Mouse (Mus musculus): ENCODE data around the gene Grm4.

Grm4 gene

GRCm38 (mm10) chr17:27488173-27488823, 32.9 kb downstream of the Grm4 start:
- no peak for DNase-seq (ENCODE audit: low spot score)

GRCm38 (mm10) chr17:27485940-27486339, 35.3 kb downstream of the Grm4 start:
- no peak for DNase-seq (ENCODE audit: low spot score)

DNA sequence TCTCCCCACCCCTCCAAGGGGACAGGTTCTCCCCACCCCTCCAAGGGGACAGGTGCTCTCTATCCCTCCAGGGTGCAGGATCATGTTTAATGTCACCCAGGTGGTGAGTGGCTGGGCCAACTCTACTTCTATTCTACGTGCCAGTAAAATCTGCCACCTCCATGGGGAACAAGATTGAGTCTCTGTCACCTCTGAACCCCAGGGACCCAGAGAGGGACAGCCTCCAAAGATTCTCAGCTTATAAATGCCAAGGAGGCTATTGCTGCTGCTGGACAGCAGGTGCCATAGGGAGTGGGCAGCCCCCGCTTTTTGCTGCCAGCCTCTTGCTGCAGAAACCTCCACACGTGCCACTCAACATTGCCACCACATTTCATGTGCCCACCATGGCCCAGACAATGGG, 37.6 kb downstream of the Grm4 start:
- DNase-seq (ENCODE audit: low spot score) = no peak

DNA sequence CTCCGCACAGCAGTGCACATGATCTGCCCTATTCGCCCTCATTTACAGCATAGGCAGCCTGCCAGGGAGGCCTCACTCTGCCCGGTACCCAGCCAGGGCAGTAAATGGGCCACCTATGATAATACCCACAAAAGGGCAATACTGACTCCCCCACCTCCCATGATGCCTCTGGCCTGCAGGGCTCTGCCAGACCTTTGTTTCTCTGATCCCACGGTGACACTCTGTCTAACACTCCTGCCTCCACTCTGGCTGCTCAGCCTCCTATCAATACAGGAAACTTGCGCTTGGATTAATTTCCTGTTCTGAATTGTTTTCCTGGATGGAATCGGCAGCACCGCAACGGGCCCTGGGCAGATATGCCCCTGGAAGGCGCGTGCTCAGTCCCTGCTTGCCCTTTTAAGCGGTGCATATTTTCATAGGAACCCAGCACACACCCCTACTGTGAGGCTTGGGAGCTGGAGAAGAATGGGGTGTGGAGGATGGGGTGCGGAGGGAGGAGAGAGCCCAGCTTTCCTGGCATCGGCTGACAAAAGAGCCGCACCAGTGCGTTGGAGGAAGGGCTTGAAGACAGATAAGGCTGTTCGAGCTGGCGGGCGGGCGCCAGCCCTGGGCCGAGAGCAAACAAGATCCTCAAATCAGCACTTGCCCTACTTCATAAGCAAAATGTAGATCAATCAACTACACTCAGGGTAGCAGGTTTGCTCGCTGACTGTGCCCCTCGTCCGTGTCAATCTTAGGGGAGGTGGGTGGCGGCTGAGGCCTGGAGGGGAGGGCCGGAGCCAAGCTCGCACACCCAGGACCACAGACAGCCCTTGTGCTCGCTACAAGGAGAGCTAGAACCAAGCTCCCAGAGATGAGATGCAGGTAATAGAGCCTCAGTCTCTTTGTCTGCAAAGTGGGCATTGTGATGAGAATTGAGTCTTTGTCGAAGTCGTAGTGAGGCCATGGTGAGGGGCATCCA, 40.8 kb downstream of the Grm4 start:
- no peak for DNase-seq (ENCODE audit: low spot score)

GRCm38 (mm10) chr17:27475650-27476049, 45.6 kb downstream of the Grm4 start:
- DNase-seq (ENCODE audit: low spot score) = no peak

DNA sequence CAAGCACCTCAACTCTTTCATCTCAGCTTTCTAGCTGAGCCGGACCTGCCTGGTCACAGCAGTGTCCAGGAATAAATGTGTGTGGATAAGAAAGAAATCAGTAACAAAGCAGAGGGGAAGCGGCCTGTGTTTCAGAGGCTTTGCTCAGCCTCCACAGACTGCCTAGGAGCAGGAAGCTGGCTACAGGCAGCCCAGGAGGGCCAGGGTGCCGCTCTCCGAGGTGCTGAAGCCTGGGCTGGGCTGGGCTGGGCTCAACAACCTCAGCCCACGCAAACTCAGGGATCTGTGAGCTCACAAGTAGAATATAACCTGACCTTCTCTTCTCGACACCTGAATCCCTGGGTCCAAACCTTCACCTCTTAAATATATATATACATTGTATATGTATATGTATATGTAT, 54.6 kb downstream of the Grm4 start:
- DNase-seq (ENCODE audit: low spot score) = no peak

DNA sequence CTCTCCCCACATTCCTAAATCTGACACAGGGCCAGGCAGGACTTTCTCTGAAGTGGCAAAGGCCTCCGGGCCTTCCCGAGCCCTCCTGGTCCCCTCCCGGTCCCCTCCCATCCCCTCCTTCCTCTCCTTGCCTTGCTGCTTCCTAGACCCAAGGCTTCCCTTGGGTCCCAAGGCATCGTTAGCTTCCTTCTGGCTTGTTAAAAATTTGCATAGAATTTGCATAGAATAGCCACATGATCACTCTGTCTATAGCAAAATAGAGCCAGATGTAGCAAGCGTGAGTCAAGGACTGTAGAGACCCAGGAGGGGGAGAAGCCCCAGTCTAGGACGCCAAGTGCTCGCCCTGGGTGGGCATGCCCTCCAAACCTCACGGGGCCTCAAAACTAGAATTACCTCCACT, 55.3 kb downstream of the Grm4 start:
- no peak for DNase-seq (ENCODE audit: low spot score)

DNA sequence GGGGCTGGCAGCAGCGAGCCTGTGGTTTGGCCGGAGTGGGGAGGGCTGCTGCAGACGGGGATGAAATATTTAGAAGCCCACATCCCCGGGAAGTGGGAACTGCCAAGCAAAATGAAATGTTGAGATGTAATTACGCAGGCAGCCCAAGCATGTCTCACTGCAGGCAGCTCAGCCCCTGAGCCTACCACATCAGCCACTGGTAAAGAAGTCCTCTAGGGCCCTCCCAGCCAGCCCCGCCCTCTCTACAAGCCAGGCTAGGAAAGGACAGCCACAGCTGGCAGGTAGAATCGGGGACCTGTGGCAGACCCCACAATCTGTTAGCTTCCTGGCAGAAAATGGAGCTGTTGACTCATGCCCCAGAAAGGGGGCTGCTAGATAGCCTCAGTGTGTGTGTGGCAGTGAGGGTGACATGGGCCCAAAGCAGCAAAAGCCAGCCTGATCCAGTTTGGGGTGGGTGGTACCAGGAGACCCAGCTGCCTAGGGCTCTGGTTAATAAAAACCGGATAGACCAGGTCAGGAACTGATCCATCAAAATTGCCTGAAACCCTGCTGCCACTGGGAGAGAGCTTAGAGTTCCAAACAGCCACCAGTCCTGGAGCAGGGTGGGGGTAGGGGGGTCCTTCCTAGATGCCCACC, 56.8 kb downstream of the Grm4 start:
- no peak for DNase-seq (ENCODE audit: low spot score)

- no peak for DNase-seq (ENCODE audit: low spot score)
Observed at GRCm38 (mm10) chr17:27459979-27460378, 61.2 kb downstream of the Grm4 start.

- no peak for DNase-seq (ENCODE audit: low spot score)
Observed at GRCm38 (mm10) chr17:27459241-27459640, 62.0 kb downstream of the Grm4 start.

GRCm38 (mm10) chr17:27457863-27458494, 63.2 kb downstream of the Grm4 start:
- no peak for DNase-seq (ENCODE audit: low spot score)

- no peak for DNase-seq (ENCODE audit: low spot score)
Observed at GRCm38 (mm10) chr17:27457038-27457577, 64.1 kb downstream of the Grm4 start.

DNA sequence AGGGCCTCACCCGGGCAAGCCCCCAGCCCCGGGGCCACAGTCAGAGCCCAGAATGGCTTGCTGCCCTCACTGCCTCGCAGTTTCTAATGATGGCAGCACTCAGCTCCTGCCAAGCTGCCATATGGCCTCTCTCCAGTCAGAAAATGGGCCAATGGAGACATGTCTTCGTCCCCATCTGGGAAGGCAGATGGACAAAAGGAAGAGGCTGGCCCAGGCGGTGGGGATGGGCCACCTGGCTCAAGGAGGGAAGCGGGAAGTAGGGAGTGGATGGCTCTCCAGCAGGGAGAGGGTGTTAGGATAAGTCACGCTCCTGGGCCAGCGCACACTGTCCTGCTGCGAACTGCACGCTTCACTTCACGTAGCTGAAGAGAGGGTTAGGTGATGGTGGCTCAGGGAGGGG, 64.8 kb downstream of the Grm4 start:
- DNase-seq (ENCODE audit: low spot score) = no peak

DNA sequence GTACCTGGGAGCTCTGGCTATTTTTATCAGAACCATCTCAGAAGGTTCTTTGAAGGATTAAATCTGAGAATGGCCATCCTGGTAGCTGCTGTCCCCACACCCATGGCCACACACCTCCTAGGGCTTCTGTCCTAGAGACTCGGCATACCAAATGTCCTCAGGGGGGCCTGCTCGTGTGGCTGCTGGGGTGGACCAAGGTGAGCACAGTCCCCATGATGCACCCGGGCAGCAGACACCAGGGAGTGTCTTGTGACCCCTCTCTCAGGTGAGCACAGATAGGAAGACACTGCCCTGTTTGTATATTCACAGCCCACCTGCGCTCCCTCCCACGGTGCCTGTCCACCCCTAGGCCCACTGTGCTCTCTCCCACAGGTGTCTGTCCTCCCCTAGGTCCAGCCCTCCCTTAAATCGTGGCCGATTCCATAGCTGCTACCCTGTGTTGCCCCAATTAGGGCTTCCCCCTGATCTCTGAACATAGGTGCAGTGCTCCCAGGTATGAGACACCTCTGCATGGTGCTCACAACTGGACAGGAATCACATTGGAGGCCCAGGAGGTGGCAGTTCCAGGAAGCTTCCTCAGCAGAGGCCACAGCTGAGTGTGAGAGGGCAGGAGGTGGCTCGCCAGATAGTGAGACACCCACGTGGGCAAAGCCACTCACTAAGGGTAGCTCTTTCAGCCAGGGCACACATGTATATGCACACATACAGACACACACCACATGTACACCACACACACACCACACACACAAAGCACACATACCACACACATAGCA, 66.0 kb downstream of the Grm4 start:
- no peak for DNase-seq (ENCODE audit: low spot score)

- no peak for DNase-seq (ENCODE audit: low spot score)
Observed at GRCm38 (mm10) chr17:27454396-27454795, 66.8 kb downstream of the Grm4 start.

DNA sequence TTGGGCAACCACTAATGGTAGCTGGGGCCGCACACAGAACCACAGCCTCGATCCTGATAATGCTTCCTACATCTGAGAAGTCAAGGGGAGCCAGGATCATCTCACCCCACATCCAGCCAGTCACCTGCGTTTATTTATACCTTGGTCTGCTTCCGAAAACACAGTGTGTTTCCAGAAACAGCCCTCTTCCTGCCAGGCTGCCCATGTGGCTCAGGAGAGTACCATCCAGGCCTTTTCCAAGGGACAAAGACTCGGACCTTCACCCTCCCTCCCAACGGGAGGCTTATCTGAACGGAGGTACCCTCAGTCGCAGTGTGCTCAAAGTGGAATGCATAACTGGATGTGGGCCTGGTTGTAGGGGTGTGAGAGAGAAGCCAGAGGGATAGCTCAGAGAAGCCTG, 68.2 kb downstream of the Grm4 start:
- no peak for DNase-seq (ENCODE audit: low spot score)

- no peak for DNase-seq (ENCODE audit: low spot score)
Observed at GRCm38 (mm10) chr17:27451787-27452186, 69.4 kb downstream of the Grm4 start.

DNA sequence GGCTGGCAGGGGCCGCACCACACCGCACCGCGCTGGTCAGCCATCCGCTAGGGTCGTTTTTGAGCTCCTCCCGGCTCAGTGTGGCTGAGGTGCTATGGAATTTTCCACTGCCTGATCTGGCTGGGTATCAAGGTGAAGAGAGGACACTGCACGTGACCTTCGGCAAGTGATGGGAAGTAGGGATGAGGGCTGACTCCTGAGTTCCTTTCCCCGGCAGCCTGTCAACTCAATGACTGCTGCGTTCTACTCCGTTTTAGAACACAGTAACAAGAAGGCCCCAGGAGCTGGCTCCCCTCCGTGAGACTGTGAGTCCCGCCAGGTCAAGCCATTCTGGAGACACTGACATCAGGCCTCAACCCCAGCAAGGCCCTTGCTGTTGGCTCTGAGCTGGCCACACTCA, 70.0 kb downstream of the Grm4 start:
- no peak for DNase-seq (ENCODE audit: low spot score)

DNA sequence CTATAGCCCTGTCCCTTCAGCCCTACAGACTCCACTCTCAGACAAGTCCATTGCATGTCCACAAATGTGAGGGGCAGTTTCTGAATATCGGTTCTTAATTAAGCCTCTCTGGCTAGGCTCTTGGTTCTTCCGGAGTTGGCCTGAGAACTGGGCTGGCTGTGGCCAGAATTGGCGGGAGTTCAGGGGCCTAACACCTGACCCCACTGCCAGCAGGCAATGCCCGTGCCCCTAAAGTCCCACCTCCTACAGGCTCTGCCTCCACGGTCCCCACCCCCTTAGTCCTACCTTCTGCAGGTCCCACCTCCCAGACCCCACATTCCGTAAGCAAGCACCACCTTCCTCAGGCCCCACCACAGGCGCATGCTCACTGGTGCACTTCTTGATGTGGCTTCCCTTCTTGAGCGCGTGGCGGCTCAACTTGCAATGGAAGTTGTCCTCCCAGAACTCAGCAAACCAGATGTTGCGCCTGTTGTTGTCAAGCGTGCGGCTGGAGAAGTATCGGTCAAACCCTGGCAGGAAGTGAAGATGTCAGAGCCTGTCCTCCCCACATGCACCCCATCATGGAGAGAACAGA, 71.4 kb downstream of the Grm4 start:
- no peak for DNase-seq (ENCODE audit: low spot score)

DNA sequence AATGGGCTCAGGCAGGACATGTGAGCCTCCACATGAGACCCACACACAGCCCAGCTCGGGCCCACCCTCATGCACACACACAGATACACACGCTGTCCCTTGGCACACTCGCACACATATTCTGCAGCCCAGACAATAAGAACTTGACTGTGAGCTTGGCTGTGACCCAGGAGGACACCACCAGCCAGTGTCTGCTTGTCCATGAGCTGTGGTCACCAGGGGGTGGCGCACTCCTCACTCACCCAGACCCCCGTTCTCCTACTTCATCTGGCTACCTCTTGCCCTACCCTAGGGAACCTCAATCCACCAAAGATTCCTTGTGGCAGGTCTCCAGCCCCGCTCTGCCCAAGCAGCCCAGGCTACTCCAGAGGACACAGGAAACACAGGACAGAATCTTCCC, 72.5 kb downstream of the Grm4 start:
- no peak for DNase-seq (ENCODE audit: low spot score)
